Mouse (Mus musculus) skeletal muscle tissue, postnatal 0 days (tissue): ENCODE results near the gene Zfp462. TPM values are rescaled to one million over a fixed set of nuclear protein-coding genes. Genes with fewer than 3 reads are reported as not detected.

Source experiments
- polyA plus RNA-seq: library from polyadenylated mRNA; unstranded; fragments of >200 nt; fragmentation: Nextera tagmentation; extraction: Ambion mirVana; gene quantifications from 2 replicates; pipeline ENCODE4 v1.2.1, GENCODE M21; 2015

Gene Zfp462
- polyA plus RNA-seq, result 1.7 and 1.8 TPM in 2 replicates

DNA sequence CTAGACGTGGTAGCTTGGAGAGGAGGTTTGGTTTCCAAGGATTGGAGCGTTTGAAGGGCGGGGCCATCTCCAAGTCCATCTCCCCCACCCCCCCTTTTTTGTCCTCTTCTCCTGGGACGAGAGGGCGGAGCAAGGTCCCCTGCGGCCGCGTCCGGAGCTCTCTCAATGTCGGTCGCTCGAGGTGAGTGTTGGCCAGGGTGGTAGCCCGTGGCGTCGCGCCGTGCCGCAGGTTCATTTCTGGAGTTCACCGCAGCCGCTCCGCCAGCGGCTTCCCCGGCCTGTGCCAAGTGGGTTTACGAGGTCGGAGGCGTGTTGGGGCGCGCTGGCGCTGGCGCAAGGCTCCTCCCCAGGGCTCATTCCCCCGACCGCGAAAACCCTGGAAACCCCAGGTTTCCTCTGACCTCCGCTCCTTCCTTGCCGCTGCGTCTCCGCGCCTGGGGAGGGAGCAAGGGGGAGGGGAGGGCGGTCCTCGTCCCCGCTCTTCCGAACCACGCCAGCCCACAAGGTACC is at the start of gene Zfp462:
Zfp462 (plus strand) TSS at position 128 of the 510 bp plus-strand sequence.

